In genomic region chr7:143094592-143095553, GRCm38 (mm10) we compare ENCODE assay signal across 9 mouse cellular contexts. TPM values are rescaled to one million over a fixed set of nuclear protein-coding genes. Genes with fewer than 3 reads are reported as not detected.
A peak's percentile ranks its signal among the peaks of the same experiment; 100 is the strongest.
DNase-seq lines count a peak whose midpoint lies in the region; ATAC-seq and TF ChIP-seq lines count a peak whose summit lies in the region.
"Had no signal": no experiment of that assay in that cellular context is flagged by ENCODE, and none has a peak within 500 bp of the region (broad histone marks: within the 10 kb centered on the region; RNA-seq: fewer than 3 reads in every experiment).

Gene Trpm5 (minus strand): TSS chr7:143094642.

- WGBS in cerebellum, adult 2 months = 38% methylated on average over 10 of the region's 10 CpGs
- WGBS in liver, embryonic 14.5 days (ENCODE audit: insufficient replicate concordance) = 33% methylated on average over 10 of the region's 10 CpGs

- H3K4me1 ChIP-seq in cerebellum, adult 2 months (ENCODE audit: control insufficient read depth, insufficient read depth, low read length) = no peaks in the 10 kb centered on the region
- no peaks in the 10 kb centered on the region for H3K4me1 ChIP-seq in liver, embryonic 14.5 days (replicated peaks; ENCODE audit: control insufficient read depth in 2 of 2, insufficient read depth in 2 of 2, low read length in 1 of 2)
- H3K4me1 ChIP-seq: liver, embryonic 15.5 days had no signal

- H3K79me2 ChIP-seq in C2C12 (ENCODE audit: control insufficient read depth, insufficient read depth) = no peaks in the 10 kb centered on the region

- no peaks in the 10 kb centered on the region for H3K9me3 ChIP-seq in liver, embryonic 14.5 days (ENCODE audit: control insufficient read depth, low read length)
- H3K9me3 ChIP-seq: liver, embryonic 15.5 days had no signal

- peaks cover 5% of the 10 kb centered on the region for H3K27me3 ChIP-seq in C2C12 (ENCODE audit: control insufficient read depth, insufficient read depth, insufficient read length)
- H3K27me3 ChIP-seq in cerebellum, adult 2 months (ENCODE audit: control insufficient read depth, insufficient read depth, low read length) = no peaks in the 10 kb centered on the region
- no peaks in the 10 kb centered on the region; the same call in 1 of the 2 replicates for H3K27me3 ChIP-seq in liver, embryonic 14.5 days (ENCODE audit: control insufficient read depth, insufficient read depth, low read length)

- intact Hi-C loops in gastrocnemius, postnatal 36 days (cut with DNase I) = loop anchor here (1.0 to 5.0 kb wide), 3 partner anchors 43 to 377 kb away; partner anchors contain the start of gene Slc22a18

- no peak for TF ChIP-seq EP300 in liver, embryonic 14.5 days (IDR thresholded peaks at IDR 0.05; ENCODE audit: low read depth)

- peak; percentile 68 for DNase-seq in CD4-positive, CD25-positive, alpha-beta regulatory T cell, adult 2 months (ENCODE audit: low read depth, low spot score)
- peak; percentile 33 to 66 for DNase-seq in cerebellum, adult 2 months
- DNase-seq in gastrocnemius, postnatal 36 days = peak; percentile 60 to 73
- DNase-seq in kidney, adult 9 months = peak; percentile 68
- DNase-seq in liver, embryonic 14.5 days (ENCODE audit: low read depth in 3 of 3, low spot score in 3 of 3) = no peak
- peak; percentile 54 for DNase-seq in right cerebral cortex, postnatal 4 days

- no peaks in the 10 kb centered on the region for H3K79me3 ChIP-seq in C2C12 (ENCODE audit: low read depth)

- TF ChIP-seq POLR2A in cerebellum, adult 2 months (IDR thresholded peaks at IDR 0.05; ENCODE audit: borderline replicate concordance, insufficient read depth, low read length) = no peak

- H3K27ac ChIP-seq in cerebellum, adult 2 months (ENCODE audit: insufficient read depth, low read length) = no peak within 1 kb of the TSS
- H3K27ac ChIP-seq in liver, embryonic 14.5 days = no peak within 1 kb of the TSS
- H3K27ac ChIP-seq: liver, embryonic 15.5 days had no signal

- H3K36me3 ChIP-seq in C2C12 (ENCODE audit: control insufficient read depth, insufficient read depth) = no peaks in the 10 kb centered on the region
- no peaks in the 10 kb centered on the region for H3K36me3 ChIP-seq in liver, embryonic 14.5 days (replicated peaks; ENCODE audit: control insufficient read depth, insufficient read depth, low read depth)
- H3K36me3 ChIP-seq: liver, embryonic 15.5 days had no signal

- no peak within 1 kb of the TSS for H3K4me3 ChIP-seq in C2C12 (ENCODE audit: insufficient read depth, poor library complexity, severe bottlenecking)
- no peak within 1 kb of the TSS for H3K4me3 ChIP-seq in cerebellum, adult 2 months (replicated peaks; ENCODE audit: insufficient read depth, low read depth, low read length)
- H3K4me3 ChIP-seq in liver, embryonic 14.5 days (ENCODE audit: insufficient read depth in 1 of 2, low read depth in 2 of 2, low read length in 2 of 2) = no peak within 1 kb of the TSS
- H3K4me3 ChIP-seq: liver, embryonic 15.5 days had no signal

- peak; percentile 57 for TF ChIP-seq CTCF in C2C12 (IDR thresholded peaks at IDR 0.05; ENCODE audit: control insufficient read depth, insufficient read depth, insufficient read length)
- peak; percentile 83 for TF ChIP-seq CTCF in cerebellum, adult 2 months (IDR thresholded peaks at IDR 0.05; ENCODE audit: borderline replicate concordance, insufficient read depth, low read depth, low read length)
- TF ChIP-seq CTCF in liver, embryonic 14.5 days (IDR thresholded peaks at IDR 0.05; ENCODE audit: low read depth) = peak; percentile 86

- ATAC-seq in CD4-positive, CD25-positive, alpha-beta regulatory T cell, adult 4 months = no peak
- no peak for ATAC-seq in liver, embryonic 14.5 days (ENCODE audit: insufficient read depth)

- no peak within 1 kb of the TSS for H3K4me2 ChIP-seq in liver, embryonic 14.5 days (ENCODE audit: low read depth)
- H3K4me2 ChIP-seq: liver, embryonic 15.5 days had no signal

- H3ac ChIP-seq in C2C12 (ENCODE audit: control insufficient read depth, insufficient read length, low read depth) = no peak within 1 kb of the TSS

- no peak within 1 kb of the TSS for H3K9ac ChIP-seq in liver, embryonic 14.5 days (replicated peaks)
- H3K9ac ChIP-seq: liver, embryonic 15.5 days had no signal

TF ChIP-seq in C2C12, 6 proteins besides CTCF, POLR2A, EP300 and RAD21:
- no peak for TF ChIP-seq MAX (IDR thresholded peaks at IDR 0.05)
TF ChIP-seq in C2C12: peak in this region for 0.

RNA-seq across cellular contexts. Expression of gene Trpm5, which starts in this region (rescaled TPM):
- polyA plus RNA-seq in CD4-positive, CD25-positive, alpha-beta regulatory T cell, adult 4 months (2017; shearing (Covaris generic)) = not detected
- 2.7 TPM for polyA plus RNA-seq in C2C12 (2012; fragmentation: generic; extraction: Trizol)
- 0.10 and 0.13 TPM in 2 replicates for polyA plus RNA-seq in cerebellum, adult 2 months (2012; rRNA removed)
- total RNA-seq in gastrocnemius, postnatal 36 days (2021) = not detected
- polyA plus RNA-seq in liver, embryonic 14.5 days (2012; rRNA removed) = 0.43 and 0.54 TPM in 2 replicates
- 0.34 and 0.87 TPM in 2 replicates for polyA plus RNA-seq in liver, embryonic 14.5 days (2014; fragmentation: Nextera tagmentation; extraction: Ambion mirVana)

Comparison
In these comparisons a context has a peak if more than half of its experiments do, and no peak if none do; other contexts are left out.
1. Peak in DNase-seq in cerebellum, adult 2 months; RNA of the gene not detected or under 1 TPM.
2. Peak in DNase-seq in gastrocnemius, postnatal 36 days; RNA of the gene not detected or under 1 TPM.
3. DNase-seq: peak in CD4-positive, CD25-positive, alpha-beta regulatory T cell, adult 2 months (single experiment), kidney, adult 9 months (single experiment) and right cerebral cortex, postnatal 4 days (single experiment); none in liver, embryonic 14.5 days (0 of 3).
4. Peak in every context shown above with its lines, with median percentiles within 50 percentile points of each other: CTCF ChIP-seq.